Mouse (Mus musculus) hindbrain, embryonic 11.5 days (tissue): ENCODE data around the gene Ddx39. TPM values are rescaled to one million over a fixed set of nuclear protein-coding genes. Genes with fewer than 3 reads are reported as not detected.

Source experiments
- ATAC-seq: fragments of 200-750 bp; cut with Nextera tagmentation; 2 replicates; pipeline ENCODE4 v1.8.0; 2017; ENCODE audit warnings: mild to moderate bottlenecking, moderate TSS enrichment, moderate library complexity; ENCODE audit not compliant: low FRiP score
- DNase-seq: peaks from one replicate; pipeline ENCODE4 v3.0.0-alpha.2; 2015; ENCODE audit warnings: low spot score
- H3K27ac ChIP-seq: fragments of 300-500 bp; sonication (generic); 2 replicates; pipeline ENCODE4 v1.5.1; 2014; ENCODE audit warnings: mild to moderate bottlenecking, low read depth, low read length
- H3K27me3 ChIP-seq: fragments of 300-500 bp; sonication (generic); 2 replicates; pipeline ENCODE4 v1.6.1; 2014; ENCODE audit warnings: mild to moderate bottlenecking, low read length, moderate library complexity, mixed read lengths; ENCODE audit not compliant: control insufficient read depth, insufficient read depth
- H3K36me3 ChIP-seq: fragments of 300-500 bp; sonication (generic); 2 replicates; pipeline ENCODE4 v1.6.1; 2014; ENCODE audit warnings: mild to moderate bottlenecking, low read length, moderate library complexity, mixed read lengths; ENCODE audit not compliant: control insufficient read depth, insufficient read depth
- H3K4me1 ChIP-seq: fragments of 300-500 bp; sonication (generic); replicated peaks from 2 replicates; pipeline ENCODE4 v1.6.1; 2014; ENCODE audit warnings: low read length, mixed read lengths; ENCODE audit not compliant: control insufficient read depth, insufficient read depth
- H3K4me2 ChIP-seq: fragments of 300-500 bp; sonication (generic); replicated peaks from 2 replicates; pipeline ENCODE4 v1.6.1; 2014; ENCODE audit warnings: mild to moderate bottlenecking, low read depth, low read length
- H3K4me3 ChIP-seq: fragments of 300-500 bp; sonication (generic); 2 replicates; pipeline ENCODE4 v1.5.1; 2014; ENCODE audit warnings: low read depth, low read length
- H3K9ac ChIP-seq: fragments of 300-500 bp; sonication (generic); 2 replicates; pipeline ENCODE4 v1.6.1; 2014; ENCODE audit warnings: low read depth, low read length
- H3K9me3 ChIP-seq: fragments of 300-500 bp; sonication (generic); 2 replicates; pipeline ENCODE4 v1.6.1; 2016; ENCODE audit warnings: low read length; ENCODE audit not compliant: control insufficient read depth
- WGBS: fragments of 180-500 bp; shearing (Covaris S2); extraction: QIAGEN DNeasy Blood & Tissue Kit; methylation state at CpG from one replicate; pipeline ENCODE4 v1.1.7; 2014; 5-methylcytosine and 5-hydroxymethylcytosine counted together
- polyA plus RNA-seq: library from polyadenylated mRNA; unstranded; fragments of >200 nt; fragmentation: Nextera tagmentation; extraction: Ambion mirVana; gene quantifications from 2 replicates; pipeline ENCODE4 v1.2.1, GENCODE M21; 2014

The Ddx39 gene
- polyA plus RNA-seq, 1 experiment from 2014 or later, result 187 TPM

DNA sequence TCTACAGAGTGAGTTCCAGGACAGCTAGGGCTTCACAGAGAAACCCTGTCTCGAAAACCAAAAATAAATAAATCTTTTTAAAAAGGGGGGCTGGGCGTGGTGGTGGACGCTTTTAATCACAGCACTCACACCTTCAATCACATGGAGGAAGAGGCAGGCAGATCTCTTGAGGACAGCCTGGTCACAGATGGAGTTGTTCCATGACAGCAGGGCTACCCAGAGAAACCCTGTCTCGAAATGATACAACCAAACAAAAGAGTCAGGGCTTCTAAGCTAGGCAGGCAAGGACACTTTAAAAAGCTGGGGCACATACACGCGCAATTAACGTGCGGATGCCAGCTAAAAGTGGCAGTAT is 324 bp upstream of the Ddx39 start:
- Histone ChIP-seq H3K27me3 (no peaks in the 10 kb centered on the region), H3K4me2 (peak overlapping the region; percentile 32), H3K9ac (no peak overlapping the region), H3K27ac (no peak overlapping the region), H3K4me1 (no peaks in the 10 kb centered on the region), H3K9me3 (no peaks in the 10 kb centered on the region), H3K4me3 (peak overlapping the region; percentile 77), H3K36me3 (peaks cover 2% of the 10 kb centered on the region; the same call in 1 of the 2 replicates)
- DNase-seq (no peak), ATAC-seq (no peak; the same call in 1 of the 2 replicates)
- WGBS, result 19% methylated on average over 8 of the region's 8 CpGs

- H3K4me2 ChIP-seq, result peak overlapping the region; percentile 74
- under 1% methylated on average over 17 of the region's 17 CpGs for WGBS
- ATAC-seq (no peak), DNase-seq (no peak)
- H3K4me1 ChIP-seq, result no peaks in the 10 kb centered on the region
- H3K36me3 ChIP-seq, result peaks cover 6% of the 10 kb centered on the region
- H3K27ac ChIP-seq, result no peak overlapping the region
- H3K4me3 ChIP-seq, result peak overlapping the region; percentile 77
- H3K9me3 ChIP-seq, result no peaks in the 10 kb centered on the region
- peak overlapping the region; percentile 79 for H3K9ac ChIP-seq
- H3K27me3 ChIP-seq, result no peaks in the 10 kb centered on the region
Observed at GRCm38 (mm10) chr8:83715771-83716170, 794 bp downstream of the Ddx39 start.

DNA sequence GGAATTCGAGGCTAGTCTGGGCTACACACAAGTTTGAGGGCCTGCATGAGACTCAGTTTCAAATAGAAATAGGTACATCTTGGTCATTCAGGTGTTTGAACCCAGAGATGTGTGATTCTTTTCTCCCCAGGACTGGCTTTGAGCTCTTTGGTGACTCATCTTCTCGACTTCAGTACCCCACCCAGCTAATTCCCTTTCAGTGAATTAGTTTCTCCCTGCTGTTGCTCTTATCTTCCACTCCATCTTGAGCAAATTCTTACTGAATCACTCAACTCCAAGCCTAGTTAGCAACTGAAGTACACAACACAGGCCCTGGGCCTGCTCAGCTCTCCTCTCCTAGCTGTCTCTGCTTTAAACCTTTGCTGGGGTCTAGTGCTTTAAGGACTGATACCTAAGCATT is 1.6 kb downstream of the Ddx39 start:
- Histone ChIP-seq H3K36me3 (peaks cover 13% of the 10 kb centered on the region), H3K4me2 (peak overlapping the region; percentile 74; the same call in 1 of the 2 replicates), H3K27ac (no peak overlapping the region), H3K27me3 (no peaks in the 10 kb centered on the region), H3K4me1 (no peaks in the 10 kb centered on the region), H3K9ac (no peak overlapping the region), H3K4me3 (no peak overlapping the region; the same call in 1 of the 2 replicates), H3K9me3 (no peaks in the 10 kb centered on the region)
- WGBS, result 77% methylated on average over 2 of the region's 2 CpGs
- ATAC-seq (no peak), DNase-seq (no peak)

- 96% methylated on average over 2 of the region's 2 CpGs for WGBS
- no peaks in the 10 kb centered on the region for H3K27me3 ChIP-seq
- DNase-seq (no peak), ATAC-seq (no peak)
- H3K9ac ChIP-seq, result no peak overlapping the region
- peaks cover 17% of the 10 kb centered on the region for H3K36me3 ChIP-seq
- no peak overlapping the region for H3K27ac ChIP-seq
- H3K4me1 ChIP-seq, result no peaks in the 10 kb centered on the region
- H3K9me3 ChIP-seq, result no peaks in the 10 kb centered on the region
- H3K4me3 ChIP-seq, result no peak overlapping the region
- H3K4me2 ChIP-seq, result no peak overlapping the region
Observed at GRCm38 (mm10) chr8:83719048-83719447, 4.1 kb downstream of the Ddx39 start.

- H3K27ac ChIP-seq, result no peak overlapping the region
- no peak overlapping the region for H3K9ac ChIP-seq
- WGBS, result 75% methylated on average over 2 of the region's 2 CpGs
- H3K9me3 ChIP-seq, result no peaks in the 10 kb centered on the region
- no peak for DNase-seq
- no peaks in the 10 kb centered on the region for H3K27me3 ChIP-seq
- peaks cover 21% of the 10 kb centered on the region for H3K36me3 ChIP-seq
- H3K4me2 ChIP-seq, result no peak overlapping the region
- H3K4me3 ChIP-seq, result no peak overlapping the region
- no peaks in the 10 kb centered on the region for H3K4me1 ChIP-seq
- no peak for ATAC-seq
Observed at GRCm38 (mm10) chr8:83719693-83720092, 4.7 kb downstream of the Ddx39 start.

DNA sequence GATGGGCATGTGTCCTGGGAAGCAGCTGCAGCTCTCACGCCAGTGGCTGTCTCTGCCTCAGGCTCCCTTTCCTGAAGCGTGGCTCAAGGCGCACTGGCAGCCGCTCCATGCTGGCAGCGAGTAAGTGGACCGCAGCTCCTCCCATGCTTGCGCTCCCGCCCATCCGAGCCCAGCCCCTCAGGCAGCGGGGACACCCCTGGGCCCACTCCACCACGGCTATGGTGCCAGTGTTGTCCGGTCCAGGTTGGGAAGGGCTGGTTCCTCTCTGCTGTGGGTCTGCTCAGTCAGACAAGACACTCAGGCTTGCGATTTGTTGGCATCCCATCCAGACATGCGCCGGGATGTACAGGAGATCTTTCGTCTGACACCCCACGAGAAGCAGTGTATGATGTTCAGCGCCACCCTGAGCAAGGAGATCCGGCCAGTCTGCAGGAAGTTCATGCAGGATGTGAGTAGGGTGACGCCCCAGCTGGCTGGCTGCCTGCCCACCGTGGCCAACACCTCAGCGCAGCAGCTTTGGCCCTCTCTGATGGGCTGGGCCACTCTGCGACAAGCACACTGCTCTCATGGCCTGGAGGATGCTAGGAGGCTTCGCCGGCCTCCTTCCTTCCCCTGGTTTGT is 6.5 kb downstream of the Ddx39 start:
- 95% methylated on average over 25 of the region's 25 CpGs for WGBS
- Histone ChIP-seq H3K36me3 (peaks cover 21% of the 10 kb centered on the region), H3K9ac (no peak overlapping the region), H3K4me3 (no peak overlapping the region), H3K4me2 (no peak overlapping the region), H3K9me3 (no peaks in the 10 kb centered on the region), H3K4me1 (no peaks in the 10 kb centered on the region), H3K27ac (no peak overlapping the region), H3K27me3 (no peaks in the 10 kb centered on the region)
- no peak for DNase-seq
- no peak for ATAC-seq

GRCm38 (mm10) chr8:83722631-83723030 is 7.7 kb downstream of the Ddx39 start:
- Histone ChIP-seq H3K27ac (no peak overlapping the region), H3K4me3 (no peak overlapping the region), H3K4me2 (no peak overlapping the region), H3K36me3 (peaks cover 21% of the 10 kb centered on the region), H3K4me1 (no peaks in the 10 kb centered on the region), H3K27me3 (no peaks in the 10 kb centered on the region), H3K9ac (no peak overlapping the region), H3K9me3 (no peaks in the 10 kb centered on the region)
- WGBS, result 92% methylated on average over 12 of the region's 12 CpGs
- DNase-seq, result no peak
- no peak for ATAC-seq

DNA sequence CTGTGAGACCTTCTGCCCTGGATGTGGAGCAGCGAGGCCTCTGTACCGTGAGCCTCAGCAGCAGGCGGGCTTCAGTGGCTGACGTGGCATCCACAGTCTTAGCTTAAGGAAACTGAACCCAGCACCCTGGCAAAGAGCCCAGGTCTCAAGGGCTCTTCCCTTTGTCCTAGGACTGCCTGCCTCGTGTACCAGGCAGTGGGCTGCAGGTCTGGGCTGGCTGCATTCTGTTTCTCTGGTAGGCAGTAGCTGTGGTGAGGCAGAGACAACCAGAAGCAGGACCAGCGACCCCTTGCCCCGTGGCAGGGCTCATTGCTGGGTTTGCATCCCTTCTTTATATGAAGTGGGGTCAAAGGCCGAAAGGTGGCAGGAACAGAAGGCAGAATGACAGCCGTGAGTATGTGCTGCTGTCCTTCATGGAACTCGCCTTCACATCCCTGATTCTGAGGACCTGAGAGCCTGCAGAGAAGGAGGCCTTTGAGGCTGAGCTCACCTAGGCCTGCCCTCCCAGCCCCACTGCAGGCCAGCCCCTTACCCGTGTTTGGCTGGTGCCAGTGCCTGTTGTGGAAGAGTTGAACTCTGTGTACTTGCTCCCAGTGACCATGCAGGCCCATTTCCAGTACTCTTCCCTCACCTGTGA is 8.6 kb downstream of the Ddx39 start:
- H3K36me3 ChIP-seq, result peaks cover 21% of the 10 kb centered on the region
- no peak overlapping the region for H3K9ac ChIP-seq
- no peak overlapping the region for H3K27ac ChIP-seq
- no peaks in the 10 kb centered on the region for H3K9me3 ChIP-seq
- DNase-seq (no peak), ATAC-seq (no peak)
- H3K4me3 ChIP-seq, result no peak overlapping the region
- no peak overlapping the region for H3K4me2 ChIP-seq
- no peaks in the 10 kb centered on the region for H3K27me3 ChIP-seq
- WGBS, result 93% methylated on average over 11 of the region's 11 CpGs
- H3K4me1 ChIP-seq, result no peaks in the 10 kb centered on the region
